In the genomic region with DNA sequence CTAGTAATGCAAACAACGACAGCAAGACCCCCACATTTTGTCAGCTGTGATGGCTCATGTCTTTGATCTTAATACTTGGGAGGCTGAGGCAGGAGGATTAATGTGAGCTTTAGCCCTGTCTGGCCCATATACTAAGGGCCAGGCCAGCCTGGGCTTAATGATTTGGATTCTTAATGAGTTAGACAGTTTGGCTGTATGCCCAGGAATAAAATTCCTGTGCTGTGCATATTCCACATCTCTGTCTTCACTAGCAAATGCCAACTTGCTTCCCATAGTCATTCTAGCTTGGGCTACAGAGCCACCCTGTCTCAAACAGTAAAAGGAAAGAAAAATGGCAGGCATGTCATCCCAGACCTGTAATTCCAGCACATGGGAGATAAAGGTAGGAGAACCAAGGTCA, we compare ENCODE assay signal across 16 mouse cellular contexts.
"Had no signal": no experiment of that assay in that cellular context is flagged by ENCODE, and none has a peak within 500 bp of the region (broad histone marks: within the 10 kb centered on the region; RNA-seq: fewer than 3 reads in every experiment).

No protein-coding gene starts in this region.

- DNase-seq: lung, adult 2 months; lung, postnatal 10 days; right cerebral cortex, postnatal 14 days; thymus, adult 18-20 months; thymus, postnatal 14 days had no signal

- H3K4me2 ChIP-seq: liver, embryonic 11.5 days; liver, embryonic 15.5 days; midbrain, embryonic 11.5 days; midbrain, embryonic 15.5 days; neural tube, embryonic 12.5 days; stomach, embryonic 15.5 days had no signal

- H3K9me3 ChIP-seq: limb, embryonic 10.5 days; liver, embryonic 15.5 days; megakaryocyte, embryonic 14.5 days; midbrain, embryonic 15.5 days; neural tube, embryonic 12.5 days; stomach, embryonic 15.5 days had no signal

- ATAC-seq: inflammation-experienced regulatory T-cells, adult 6 months; intestine, postnatal 0 days; midbrain, embryonic 15.5 days had no signal

- H3K9ac ChIP-seq: liver, embryonic 15.5 days; midbrain, embryonic 15.5 days; neural tube, embryonic 12.5 days; stomach, embryonic 15.5 days had no signal

- H3K36me3 ChIP-seq: limb, embryonic 10.5 days; liver, embryonic 15.5 days; midbrain, embryonic 15.5 days; neural tube, embryonic 12.5 days; stomach, embryonic 15.5 days had no signal

- H3K4me1 ChIP-seq: neural tube, embryonic 12.5 days; stomach, embryonic 15.5 days had no signal

- H3K4me3 ChIP-seq: limb, embryonic 10.5 days; liver, embryonic 15.5 days; megakaryocyte, embryonic 14.5 days; midbrain, embryonic 15.5 days; neural tube, embryonic 12.5 days; stomach, embryonic 15.5 days had no signal

- H3K27me3 ChIP-seq: midbrain, embryonic 15.5 days; neural tube, embryonic 12.5 days; stomach, embryonic 15.5 days had no signal

- H3K27ac ChIP-seq: limb, embryonic 10.5 days; liver, embryonic 15.5 days; macrophage; midbrain, embryonic 15.5 days; neural tube, embryonic 12.5 days; stomach, embryonic 15.5 days had no signal
